Mouse (Mus musculus): Measurements from ENCODE around the gene Trpm1. TPM values are rescaled to one million over a fixed set of nuclear protein-coding genes. Genes with fewer than 3 reads are reported as not detected.
A peak's percentile ranks its signal among the peaks of the same experiment; 100 is the strongest.

The Trpm1 gene
- total RNA-seq, 2 experiments from 2014 or later, result 0.16 to 0.55 TPM

DNA sequence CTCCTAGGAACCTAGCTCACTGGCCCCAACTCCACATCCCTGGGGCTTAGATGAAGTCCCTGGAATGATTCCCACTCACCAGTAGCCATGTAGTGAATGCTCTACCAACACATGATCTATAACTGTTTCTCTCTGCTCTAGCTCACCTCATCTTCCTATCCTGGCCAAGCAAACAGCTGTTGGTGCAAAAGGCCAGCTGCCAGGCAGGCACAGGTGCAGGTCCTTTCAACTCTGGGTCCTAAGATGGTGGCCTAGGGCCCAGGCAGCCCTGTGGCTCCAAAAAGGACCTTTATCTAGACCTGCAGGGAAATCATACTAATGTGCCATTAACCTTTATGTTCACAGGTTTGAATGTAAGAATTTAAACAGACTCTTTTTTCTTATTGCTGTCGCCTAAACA is 10.3 kb downstream of the Trpm1 start:
- no peak for DNase-seq (ENCODE audit: low spot score)

GRCm38 (mm10) chr7:64164997-64165396 is 11.4 kb downstream of the Trpm1 start:
- peak; percentile 64 for DNase-seq (ENCODE audit: low spot score)

- no peak for DNase-seq (ENCODE audit: low spot score)
These were observed 12.4 kb downstream of the Trpm1 start for GRCm38 (mm10) chr7:64166025-64166424.

DNA sequence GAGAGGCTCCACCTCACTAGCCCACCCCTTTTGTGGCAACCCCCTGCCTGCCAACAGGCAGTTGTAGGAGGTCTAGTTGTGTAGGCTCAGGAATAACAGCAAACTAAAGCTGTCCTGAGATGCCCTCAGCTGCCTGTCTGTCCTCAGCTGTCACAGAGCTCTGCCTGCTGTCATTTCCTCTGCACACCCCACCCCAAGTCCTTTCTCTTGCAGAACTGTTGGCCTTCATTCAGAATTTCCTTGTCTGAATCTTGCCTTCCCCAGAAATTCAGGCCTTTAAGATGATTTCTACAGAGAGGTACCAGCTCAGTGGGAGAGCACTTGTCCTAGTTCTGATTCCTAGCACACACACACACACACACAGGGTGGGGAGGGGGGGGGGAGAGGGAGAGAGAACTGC is 13.1 kb downstream of the Trpm1 start:
- no peak for DNase-seq (ENCODE audit: low spot score)

- peak; percentile 37 for DNase-seq (ENCODE audit: low spot score)
These were observed 25.7 kb downstream of the Trpm1 start for GRCm38 (mm10) chr7:64179310-64179709.

DNA sequence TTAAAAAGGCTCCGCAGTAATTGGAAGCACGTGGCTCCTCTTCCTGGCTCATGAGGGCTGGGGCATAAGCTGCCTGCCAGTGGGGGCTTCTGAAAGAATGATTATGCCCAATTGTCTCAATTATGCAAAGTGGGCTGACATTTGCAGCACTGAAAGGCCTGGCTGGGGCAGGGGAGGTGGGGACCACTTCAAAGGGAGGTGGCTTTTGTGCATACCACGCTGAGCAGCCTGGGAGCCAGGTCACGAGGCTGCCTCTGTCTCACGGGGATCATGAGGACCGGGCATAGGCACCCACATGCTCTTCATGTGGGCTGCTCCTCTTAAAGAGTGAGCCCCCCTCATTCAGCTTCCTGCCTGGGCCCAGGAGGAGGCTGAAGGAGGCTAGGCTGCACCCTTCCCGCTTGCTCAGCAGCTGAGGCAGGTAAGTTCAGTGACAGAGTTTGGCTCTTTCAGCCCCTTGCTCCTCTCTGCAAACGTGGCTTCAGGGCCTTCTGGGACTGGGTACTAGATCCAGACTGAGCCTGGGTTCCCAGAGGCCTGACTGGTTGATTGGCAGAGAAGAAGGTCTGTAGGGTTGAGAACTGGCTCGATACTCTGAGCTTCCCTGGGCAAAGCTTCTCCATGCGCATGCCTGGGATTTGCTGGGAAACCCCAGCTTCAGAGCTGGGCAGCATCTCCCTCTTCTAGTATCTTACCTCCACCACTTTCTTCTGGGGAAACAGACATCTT is 31.7 kb downstream of the Trpm1 start:
- DNase-seq (ENCODE audit: low spot score), result no peak

DNA sequence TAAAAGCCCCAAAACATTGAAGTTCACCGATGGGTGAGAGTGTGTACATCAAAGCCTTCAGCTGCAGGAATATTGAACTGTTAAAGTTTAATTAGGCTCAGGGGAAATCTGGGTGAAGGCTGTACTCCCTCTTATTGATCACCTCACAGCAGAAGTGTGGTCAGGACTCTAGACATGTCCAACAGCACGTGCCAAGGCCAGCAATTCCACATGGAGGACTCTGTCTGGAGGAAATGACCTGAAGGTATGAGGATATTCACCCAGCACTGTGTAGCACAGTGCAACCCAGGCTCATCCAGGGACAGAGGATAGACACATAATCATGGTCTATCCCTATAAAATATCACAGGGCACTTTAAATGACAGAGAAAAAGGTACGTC is 32.3 kb downstream of the Trpm1 start:
- no peak for DNase-seq (ENCODE audit: low spot score)

- peak; percentile 63 for DNase-seq (ENCODE audit: low spot score)
These were observed 38.8 kb downstream of the Trpm1 start for GRCm38 (mm10) chr7:64192261-64192943.

- no peak for DNase-seq (ENCODE audit: low spot score)
These were observed 39.8 kb downstream of the Trpm1 start for GRCm38 (mm10) chr7:64193476-64193875.

DNA sequence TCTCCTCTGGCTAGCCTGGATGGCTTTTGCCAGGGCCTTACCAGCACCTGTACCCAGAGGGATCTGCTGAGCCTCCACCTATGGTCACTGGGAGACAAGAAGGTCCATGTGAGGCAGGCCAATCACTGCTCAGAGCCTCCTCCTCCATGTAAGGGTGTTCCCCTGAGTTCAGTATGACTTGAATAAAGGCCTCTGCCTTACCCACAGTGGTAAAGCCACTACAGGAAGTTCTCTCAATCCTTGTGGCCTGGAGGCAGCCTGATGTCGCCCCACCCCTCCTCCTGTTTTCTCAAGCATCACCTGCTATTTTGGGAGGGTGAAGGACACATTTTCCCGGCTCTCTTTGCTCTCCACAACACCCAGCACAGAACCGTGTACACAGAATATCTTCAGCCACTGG is 42.5 kb downstream of the Trpm1 start:
- DNase-seq (ENCODE audit: low spot score), result no peak

- DNase-seq (ENCODE audit: low spot score), result no peak
These were observed 55.1 kb downstream of the Trpm1 start for GRCm38 (mm10) chr7:64208700-64209099.

- no peak for DNase-seq (ENCODE audit: low spot score)
These were observed 59.2 kb downstream of the Trpm1 start for GRCm38 (mm10) chr7:64212870-64213269.

DNA sequence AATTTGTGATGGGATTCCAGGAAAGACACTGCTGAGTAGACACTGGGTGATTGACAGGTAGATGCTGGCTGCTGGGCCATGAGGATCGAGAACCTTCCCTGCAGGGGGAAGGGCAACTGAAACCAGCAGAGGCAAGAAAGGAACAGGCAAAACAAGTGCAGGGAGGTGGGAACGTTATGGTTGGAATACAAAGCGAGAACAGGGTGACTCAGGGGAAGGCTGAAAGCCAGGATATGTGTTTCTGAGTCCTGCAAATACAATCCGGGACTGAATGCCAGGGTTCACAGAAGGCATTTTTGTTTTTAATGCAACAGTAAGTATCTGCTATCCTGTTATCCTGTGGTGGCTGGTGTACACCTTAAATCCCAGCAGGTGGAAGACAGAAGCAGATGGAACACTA is 60.4 kb downstream of the Trpm1 start:
- DNase-seq (ENCODE audit: low spot score), result no peak

DNA sequence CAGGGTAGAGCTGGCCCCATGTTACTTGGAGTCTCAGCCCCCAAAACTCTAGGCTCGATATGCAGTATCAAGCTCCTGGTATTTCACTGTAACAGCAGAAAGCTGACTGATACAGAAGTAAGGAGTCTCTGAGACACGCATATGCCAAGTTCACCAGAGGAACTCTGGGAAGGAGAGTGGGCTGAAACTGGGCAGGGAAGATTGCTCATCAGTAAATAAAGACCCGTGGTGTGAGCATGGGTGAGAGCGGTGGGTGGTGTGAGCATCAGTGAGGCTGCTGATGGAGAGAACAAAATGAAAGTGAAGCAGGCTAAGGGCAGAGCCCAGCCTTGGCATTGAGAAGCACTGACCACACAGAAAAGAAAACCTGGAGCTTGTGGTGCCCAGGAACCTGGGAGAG is 62.0 kb downstream of the Trpm1 start:
- no peak for DNase-seq (ENCODE audit: low spot score)

GRCm38 (mm10) chr7:64217428-64217827 is 63.8 kb downstream of the Trpm1 start:
- no peak for DNase-seq (ENCODE audit: low spot score)

DNA sequence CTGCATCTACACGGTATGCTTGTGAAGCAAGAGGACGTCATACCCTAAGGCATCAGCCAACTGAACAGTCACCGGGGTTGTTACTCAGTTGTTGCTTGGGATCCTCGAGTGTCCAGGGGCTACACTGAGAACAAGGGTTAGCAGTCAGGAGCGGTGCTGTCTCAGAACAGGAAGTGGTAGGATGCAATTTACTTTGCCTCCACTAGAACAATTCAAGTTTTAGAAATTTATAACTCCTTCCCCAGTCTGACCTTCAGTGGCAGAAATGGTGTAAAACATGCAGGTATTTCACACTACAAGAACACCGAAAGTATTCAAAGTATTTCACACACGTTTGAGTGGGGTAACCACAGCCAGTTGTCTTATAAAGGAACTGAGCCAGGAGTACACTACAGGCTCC is 66.1 kb downstream of the Trpm1 start:
- no peak for DNase-seq (ENCODE audit: low spot score)

DNA sequence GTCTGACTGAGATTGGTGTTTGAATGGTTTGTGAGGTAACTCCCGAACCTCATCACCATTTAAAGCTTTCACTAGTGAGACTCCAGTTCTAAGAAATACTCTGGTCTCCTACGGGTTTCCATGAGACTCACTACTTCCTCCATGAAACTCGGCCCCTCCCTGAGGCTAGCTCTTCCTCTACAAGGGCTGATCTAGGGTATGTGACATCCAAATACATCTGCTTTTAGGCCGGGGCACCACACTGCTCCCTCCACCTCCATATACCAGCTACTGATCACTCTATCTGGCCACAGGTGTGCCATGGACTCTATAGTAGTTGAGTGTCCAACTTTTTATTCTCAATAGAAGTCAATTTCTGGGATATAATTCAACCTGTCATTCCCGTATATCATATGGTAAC is 69.6 kb downstream of the Trpm1 start:
- no peak for DNase-seq (ENCODE audit: low spot score)

- DNase-seq (ENCODE audit: low spot score), result no peak
These were observed 72.9 kb downstream of the Trpm1 start for GRCm38 (mm10) chr7:64226339-64227194.

DNA sequence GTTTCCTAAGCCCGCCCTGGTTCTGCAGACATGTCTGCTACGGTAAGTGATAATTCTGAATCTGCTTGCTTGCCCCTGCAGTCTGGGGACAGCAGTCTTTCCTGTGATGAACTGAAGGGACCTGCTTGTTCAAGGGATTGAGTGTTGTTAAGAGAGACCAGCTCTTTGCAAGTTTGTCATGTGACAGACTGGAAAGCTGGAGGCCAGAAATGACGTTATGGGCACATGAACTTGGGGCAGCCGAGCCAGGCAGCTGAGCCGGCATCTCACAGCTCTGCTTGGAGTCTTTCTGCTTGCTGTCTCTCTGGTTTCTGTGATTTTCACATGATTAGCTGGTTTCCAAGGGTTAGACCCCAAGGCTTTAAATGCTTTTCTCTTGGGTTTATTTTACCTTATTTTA is 74.0 kb downstream of the Trpm1 start:
- DNase-seq (ENCODE audit: low spot score), result no peak

DNA sequence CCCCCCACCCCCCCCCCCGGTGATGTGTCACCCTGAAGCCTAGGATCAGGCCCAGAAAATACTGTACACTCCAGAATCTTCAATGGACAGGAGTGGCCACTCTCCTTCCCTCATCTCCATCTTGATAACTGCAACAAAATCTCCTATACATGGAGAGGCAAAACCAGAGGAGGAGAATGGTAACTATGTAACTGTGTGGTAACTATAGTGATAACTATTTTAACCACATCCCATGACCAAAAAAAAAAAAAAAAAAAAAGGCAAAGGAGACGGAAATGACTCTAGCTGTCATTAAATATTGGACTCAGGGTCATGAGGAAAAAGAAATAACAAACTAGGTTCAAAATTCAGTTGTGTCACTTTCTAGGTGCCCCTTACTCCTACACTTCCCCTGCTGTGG is 74.7 kb downstream of the Trpm1 start:
- no peak for DNase-seq (ENCODE audit: low spot score)

GRCm38 (mm10) chr7:64229911-64230310 is 76.3 kb downstream of the Trpm1 start:
- no peak for DNase-seq (ENCODE audit: low spot score)

GRCm38 (mm10) chr7:64231001-64231400 is 77.4 kb downstream of the Trpm1 start:
- no peak for DNase-seq (ENCODE audit: low spot score)

Measured in gastrocnemius, adult 18-20 months (tissue).